Mouse (Mus musculus): ENCODE results near the gene Ren1. TPM values are rescaled to one million over a fixed set of nuclear protein-coding genes. Genes with fewer than 3 reads are reported as not detected.

Ren1 gene
- polyA plus RNA-seq, 1 experiment, result 0.08 TPM

- no peak for DNase-seq
- no peak overlapping the region for H3K4me3 ChIP-seq (replicated peaks; ENCODE audit: insufficient read depth, low read depth, low read length)
- no peaks in the 10 kb centered on the region for H3K27me3 ChIP-seq (ENCODE audit: control insufficient read depth, insufficient read depth, low read length)
- TF ChIP-seq CTCF (IDR thresholded peaks at IDR 0.05; ENCODE audit: borderline replicate concordance, insufficient read depth, low read depth, low read length), result no peak
- no peak for TF ChIP-seq POLR2A (IDR thresholded peaks at IDR 0.05; ENCODE audit: borderline replicate concordance, insufficient read depth, low read length)
- WGBS, result 75% methylated on average over 6 of the region's 6 CpGs
- H3K4me1 ChIP-seq (ENCODE audit: control insufficient read depth, insufficient read depth, low read length), result no peaks in the 10 kb centered on the region
- no peak overlapping the region for H3K27ac ChIP-seq (ENCODE audit: insufficient read depth, low read length)
These were observed 34.5 kb upstream of the Ren1 start for GRCm38 (mm10) chr1:133315775-133316174.

DNA sequence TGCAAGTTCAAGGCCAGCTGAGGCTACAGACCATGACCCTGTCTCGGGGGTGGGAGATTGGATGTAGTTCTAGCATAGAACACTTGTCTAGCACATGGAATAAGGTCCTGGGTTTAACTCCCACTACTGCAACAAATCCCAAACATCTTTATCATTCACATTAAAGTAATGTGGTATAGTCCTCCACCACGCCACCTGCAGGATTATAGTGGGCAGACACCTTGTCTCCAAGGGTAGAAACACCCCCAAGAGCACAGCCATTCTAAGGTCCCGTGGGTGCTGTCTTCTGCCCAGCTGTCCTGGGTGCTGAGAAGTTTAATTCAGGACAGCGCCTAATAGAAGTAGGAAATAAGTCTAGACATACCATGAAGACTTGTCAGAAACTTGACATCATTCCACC is 33.7 kb upstream of the Ren1 start:
- TF ChIP-seq POLR2A (IDR thresholded peaks at IDR 0.05; ENCODE audit: borderline replicate concordance, insufficient read depth, low read length), result no peak
- TF ChIP-seq CTCF (IDR thresholded peaks at IDR 0.05; ENCODE audit: borderline replicate concordance, insufficient read depth, low read depth, low read length), result no peak
- no peaks in the 10 kb centered on the region for H3K27me3 ChIP-seq (ENCODE audit: control insufficient read depth, insufficient read depth, low read length)
- no peak for DNase-seq
- no peaks in the 10 kb centered on the region for H3K4me1 ChIP-seq (ENCODE audit: control insufficient read depth, insufficient read depth, low read length)
- H3K27ac ChIP-seq (ENCODE audit: insufficient read depth, low read length), result no peak overlapping the region
- H3K4me3 ChIP-seq (replicated peaks; ENCODE audit: insufficient read depth, low read depth, low read length), result no peak overlapping the region
- WGBS, result 83% methylated on average over 4 of the region's 4 CpGs

DNA sequence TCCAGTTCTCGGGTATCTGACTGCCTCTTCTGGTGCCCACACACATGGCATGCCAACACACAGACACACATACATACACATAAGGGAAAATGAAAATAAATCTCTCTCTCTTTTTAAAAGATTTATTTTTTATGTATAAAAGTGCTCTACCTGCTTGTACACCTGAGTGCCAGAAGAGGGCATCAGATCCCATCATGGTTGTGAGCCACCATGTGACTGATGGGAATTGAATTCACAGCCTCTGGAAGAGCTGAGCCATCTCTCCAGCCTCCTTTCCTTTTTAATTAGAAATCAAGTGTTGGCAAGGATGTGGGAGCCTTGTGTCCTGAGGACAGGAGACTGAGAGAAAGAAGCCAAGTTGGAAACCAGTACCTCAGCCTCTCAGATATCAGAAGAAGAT is 33.2 kb upstream of the Ren1 start:
- no peak overlapping the region for H3K27ac ChIP-seq (ENCODE audit: insufficient read depth, low read length)
- H3K27me3 ChIP-seq (ENCODE audit: control insufficient read depth, insufficient read depth, low read length), result no peaks in the 10 kb centered on the region
- TF ChIP-seq POLR2A (IDR thresholded peaks at IDR 0.05; ENCODE audit: borderline replicate concordance, insufficient read depth, low read length), result no peak
- no peak for TF ChIP-seq CTCF (IDR thresholded peaks at IDR 0.05; ENCODE audit: borderline replicate concordance, insufficient read depth, low read depth, low read length)
- WGBS, result 15% methylated on average over 1 of the region's 1 CpGs
- H3K4me3 ChIP-seq (replicated peaks; ENCODE audit: insufficient read depth, low read depth, low read length), result no peak overlapping the region
- H3K4me1 ChIP-seq (ENCODE audit: control insufficient read depth, insufficient read depth, low read length), result no peaks in the 10 kb centered on the region
- DNase-seq, result no peak

DNA sequence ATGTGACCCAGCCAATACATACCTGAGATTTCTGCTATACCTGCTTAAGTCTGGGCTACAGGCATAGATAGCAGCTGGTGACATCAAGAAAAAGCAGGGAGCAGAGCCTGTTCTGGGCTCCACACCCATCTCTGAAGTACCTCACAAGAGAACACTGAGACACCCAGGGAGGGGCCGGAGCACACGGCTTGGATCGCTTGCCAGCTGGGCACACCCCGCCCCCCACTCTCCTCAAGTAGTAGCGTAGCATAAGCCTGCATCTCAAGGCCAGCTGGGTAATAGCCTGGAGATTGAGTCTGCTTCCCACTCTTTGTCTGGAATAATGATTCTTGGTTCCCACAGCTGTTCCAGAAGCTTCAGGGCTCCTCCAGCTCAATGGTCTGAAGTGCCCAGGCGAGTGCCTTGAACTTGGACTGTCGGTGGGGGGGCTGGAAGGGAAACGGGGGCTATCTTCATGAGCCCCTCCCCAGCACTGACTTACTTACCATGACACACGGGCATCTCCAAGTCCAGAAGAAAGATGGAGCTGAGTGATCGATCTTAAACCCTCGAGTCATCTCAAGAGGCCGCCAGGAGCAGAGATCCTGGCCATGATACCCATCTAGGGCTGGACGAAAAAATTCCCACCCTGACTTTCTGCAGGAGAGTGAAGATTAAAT is 28.9 kb upstream of the Ren1 start, which contains the start of gene Kiss1:
Kiss1 (plus strand) TSS at position 609 of the 659 bp plus-strand sequence.
- DNase-seq, result no peak
- 63% methylated on average over 13 of the region's 13 CpGs for WGBS

GRCm38 (mm10) chr1:133323333-133323732 is 27.0 kb upstream of the Ren1 start:
- no peak for TF ChIP-seq POLR2A (IDR thresholded peaks at IDR 0.05; ENCODE audit: borderline replicate concordance, insufficient read depth, low read length)
- no peak for TF ChIP-seq CTCF (IDR thresholded peaks at IDR 0.05; ENCODE audit: borderline replicate concordance, insufficient read depth, low read depth, low read length)
- no peak for DNase-seq
- no peak overlapping the region for H3K4me3 ChIP-seq (replicated peaks; ENCODE audit: insufficient read depth, low read depth, low read length)
- H3K4me1 ChIP-seq (ENCODE audit: control insufficient read depth, insufficient read depth, low read length), result no peaks in the 10 kb centered on the region
- H3K27ac ChIP-seq (ENCODE audit: insufficient read depth, low read length), result no peak overlapping the region
- WGBS, result 52% methylated on average over 5 of the region's 5 CpGs
- no peaks in the 10 kb centered on the region for H3K27me3 ChIP-seq (ENCODE audit: control insufficient read depth, insufficient read depth, low read length)

More for the DNA sequence above, 28.9 kb upstream of the Ren1 start, which contains the start of gene Kiss1:
- H3K27ac ChIP-seq (ENCODE audit: insufficient read depth, low read length), result no peak within 1 kb of the TSS
- H3K27me3 ChIP-seq (ENCODE audit: control insufficient read depth, insufficient read depth, low read length), result no peaks in the 10 kb centered on the region
- no peak for TF ChIP-seq CTCF (IDR thresholded peaks at IDR 0.05; ENCODE audit: borderline replicate concordance, insufficient read depth, low read depth, low read length)
- no peak for TF ChIP-seq POLR2A (IDR thresholded peaks at IDR 0.05; ENCODE audit: borderline replicate concordance, insufficient read depth, low read length)
- H3K4me1 ChIP-seq (ENCODE audit: control insufficient read depth, insufficient read depth, low read length), result no peaks in the 10 kb centered on the region
- no peak within 1 kb of the TSS for H3K4me3 ChIP-seq (replicated peaks; ENCODE audit: insufficient read depth, low read depth, low read length)

DNA sequence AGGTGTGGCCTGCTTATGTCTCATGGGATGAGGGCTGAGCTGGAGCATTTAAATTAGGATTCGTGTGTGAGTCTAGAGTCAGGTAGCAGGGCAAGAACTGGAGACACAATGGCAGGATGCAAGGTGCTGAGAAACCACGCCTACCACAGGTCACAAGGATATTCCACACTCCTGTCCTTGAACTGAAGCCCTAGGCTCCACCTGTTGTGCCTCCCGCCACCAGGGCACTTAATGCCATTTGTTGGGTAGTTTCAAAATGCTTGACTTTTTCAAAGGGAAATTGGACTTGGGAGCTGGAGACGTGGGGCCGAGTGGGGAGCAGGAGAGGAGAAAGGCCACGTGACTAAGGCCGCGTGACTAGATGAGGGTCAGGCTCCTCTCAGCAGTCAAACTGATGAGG is 24.4 kb upstream of the Ren1 start:
- 93% methylated on average over 8 of the region's 8 CpGs for WGBS
- H3K4me3 ChIP-seq (replicated peaks; ENCODE audit: insufficient read depth, low read depth, low read length), result no peak overlapping the region
- no peak for DNase-seq
- H3K27me3 ChIP-seq (ENCODE audit: control insufficient read depth, insufficient read depth, low read length), result no peaks in the 10 kb centered on the region; the same call in 1 of the 2 replicates
- TF ChIP-seq POLR2A (IDR thresholded peaks at IDR 0.05; ENCODE audit: borderline replicate concordance, insufficient read depth, low read length) (no peak), CTCF (IDR thresholded peaks at IDR 0.05; ENCODE audit: borderline replicate concordance, insufficient read depth, low read depth, low read length) (no peak)
- no peak overlapping the region for H3K27ac ChIP-seq (ENCODE audit: insufficient read depth, low read length)
- H3K4me1 ChIP-seq (ENCODE audit: control insufficient read depth, insufficient read depth, low read length), result no peaks in the 10 kb centered on the region

GRCm38 (mm10) chr1:133327094-133327493 is 23.2 kb upstream of the Ren1 start:
- no peak for DNase-seq
- no peaks in the 10 kb centered on the region for H3K4me1 ChIP-seq (ENCODE audit: control insufficient read depth, insufficient read depth, low read length)
- H3K4me3 ChIP-seq (replicated peaks; ENCODE audit: insufficient read depth, low read depth, low read length), result no peak overlapping the region
- 77% methylated on average over 5 of the region's 5 CpGs for WGBS
- TF ChIP-seq POLR2A (IDR thresholded peaks at IDR 0.05; ENCODE audit: borderline replicate concordance, insufficient read depth, low read length) (no peak), CTCF (IDR thresholded peaks at IDR 0.05; ENCODE audit: borderline replicate concordance, insufficient read depth, low read depth, low read length) (no peak)
- H3K27ac ChIP-seq (ENCODE audit: insufficient read depth, low read length), result no peak overlapping the region
- H3K27me3 ChIP-seq (ENCODE audit: control insufficient read depth, insufficient read depth, low read length), result no peaks in the 10 kb centered on the region; the same call in 1 of the 2 replicates

GRCm38 (mm10) chr1:133328299-133328795 is 22.0 kb upstream of the Ren1 start:
- DNase-seq, result no peak
- Histone ChIP-seq H3K4me3 (replicated peaks; ENCODE audit: insufficient read depth, low read depth, low read length) (no peak overlapping the region), H3K27me3 (ENCODE audit: control insufficient read depth, insufficient read depth, low read length) (no peaks in the 10 kb centered on the region; the same call in 1 of the 2 replicates), H3K4me1 (ENCODE audit: control insufficient read depth, insufficient read depth, low read length) (no peaks in the 10 kb centered on the region), H3K27ac (ENCODE audit: insufficient read depth, low read length) (no peak overlapping the region)
- WGBS, result 81% methylated on average over 6 of the region's 6 CpGs
- TF ChIP-seq CTCF (IDR thresholded peaks at IDR 0.05; ENCODE audit: borderline replicate concordance, insufficient read depth, low read depth, low read length) (no peak), POLR2A (IDR thresholded peaks at IDR 0.05; ENCODE audit: borderline replicate concordance, insufficient read depth, low read length) (no peak)
